Mouse (Mus musculus): ENCODE measurements around the gene Tpp1. TPM values are rescaled to one million over a fixed set of nuclear protein-coding genes. Genes with fewer than 3 reads are reported as not detected.

Tpp1 gene
- polyA plus RNA-seq, 1 experiment: 251 TPM

GRCm38 (mm10) chr7:105786506-105787284 lies 34.7 kb upstream of the Tpp1 start:
- no peak for DNase-seq
- H3K27me3 ChIP-seq (replicated peaks; ENCODE audit: control insufficient read depth, insufficient read depth, low read length): peaks cover 4% of the 10 kb centered on the region; the same call in 1 of the 2 replicates
- no peaks in the 10 kb centered on the region for H3K36me3 ChIP-seq (ENCODE audit: control insufficient read depth, insufficient read depth, low read length)
- 0 out of 2 replicates have a peak, but pooled peaks cover 4% of the 10 kb centered on the region for H3K4me1 ChIP-seq (ENCODE audit: control insufficient read depth, insufficient read depth, low read length)
- WGBS: 14% methylated on average over 20 of the region's 20 CpGs
- peak overlapping the region; percentile 83; the same call in 1 of the 2 replicates for H3K4me3 ChIP-seq (ENCODE audit: insufficient read depth, low read depth, low read length)
- no peak overlapping the region for H3K27ac ChIP-seq (ENCODE audit: insufficient read depth, low read depth, low read length)
- TF ChIP-seq CTCF (conservative IDR thresholded peaks at IDR 0.05; ENCODE audit: insufficient read depth, insufficient read length, low read depth, low read length) (no peak), POLR2A (IDR thresholded peaks at IDR 0.05; ENCODE audit: low read depth, low read length) (no peak)

- H3K27me3 ChIP-seq (replicated peaks; ENCODE audit: control insufficient read depth, insufficient read depth, low read length): peaks cover 4% of the 10 kb centered on the region; the same call in 1 of the 2 replicates
- WGBS: 16% methylated on average over 4 of the region's 4 CpGs
- TF ChIP-seq POLR2A (IDR thresholded peaks at IDR 0.05; ENCODE audit: low read depth, low read length): no peak
- no peak overlapping the region for H3K4me3 ChIP-seq (ENCODE audit: insufficient read depth, low read depth, low read length)
- H3K27ac ChIP-seq (ENCODE audit: insufficient read depth, low read depth, low read length): no peak overlapping the region
- no peak for DNase-seq
- H3K4me1 ChIP-seq (ENCODE audit: control insufficient read depth, insufficient read depth, low read length): 0 out of 2 replicates have a peak, but pooled peaks cover 4% of the 10 kb centered on the region
- no peaks in the 10 kb centered on the region for H3K36me3 ChIP-seq (ENCODE audit: control insufficient read depth, insufficient read depth, low read length)
Measured at GRCm38 (mm10) chr7:105784556-105784955, 32.5 kb upstream of the Tpp1 start.

GRCm38 (mm10) chr7:105783861-105784260 lies 31.8 kb upstream of the Tpp1 start:
- no peak for DNase-seq

GRCm38 (mm10) chr7:105778553-105779265 lies 26.7 kb upstream of the Tpp1 start:
- 34% methylated on average over 4 of the region's 4 CpGs for WGBS
- Histone ChIP-seq H3K4me1 (ENCODE audit: control insufficient read depth, insufficient read depth, low read length) (no peaks in the 10 kb centered on the region), H3K27me3 (replicated peaks; ENCODE audit: control insufficient read depth, insufficient read depth, low read length) (no peaks in the 10 kb centered on the region), H3K4me3 (ENCODE audit: insufficient read depth, low read depth, low read length) (no peak overlapping the region), H3K36me3 (ENCODE audit: control insufficient read depth, insufficient read depth, low read length) (no peaks in the 10 kb centered on the region), H3K27ac (ENCODE audit: insufficient read depth, low read depth, low read length) (peak overlapping the region; percentile 58)
- peak; percentile 51 for DNase-seq
- TF ChIP-seq POLR2A (IDR thresholded peaks at IDR 0.05; ENCODE audit: low read depth, low read length) (no peak), CTCF (conservative IDR thresholded peaks at IDR 0.05; ENCODE audit: insufficient read depth, insufficient read length, low read depth, low read length) (no peak)

More at GRCm38 (mm10) chr7:105783861-105784260, 31.8 kb upstream of the Tpp1 start:
- Histone ChIP-seq H3K36me3 (ENCODE audit: control insufficient read depth, insufficient read depth, low read length) (no peaks in the 10 kb centered on the region), H3K27ac (ENCODE audit: insufficient read depth, low read depth, low read length) (no peak overlapping the region), H3K4me1 (ENCODE audit: control insufficient read depth, insufficient read depth, low read length) (0 out of 2 replicates have a peak, but pooled peaks cover 4% of the 10 kb centered on the region), H3K4me3 (ENCODE audit: insufficient read depth, low read depth, low read length) (no peak overlapping the region), H3K27me3 (replicated peaks; ENCODE audit: control insufficient read depth, insufficient read depth, low read length) (peaks cover 4% of the 10 kb centered on the region; the same call in 1 of the 2 replicates)
- no peak for TF ChIP-seq POLR2A (IDR thresholded peaks at IDR 0.05; ENCODE audit: low read depth, low read length)
- TF ChIP-seq CTCF (conservative IDR thresholded peaks at IDR 0.05; ENCODE audit: insufficient read depth, insufficient read length, low read depth, low read length): no peak
- 47% methylated on average over 4 of the region's 4 CpGs for WGBS

- WGBS: 33% methylated on average over 13 of the region's 13 CpGs
- DNase-seq: peak; percentile 75
- peak overlapping the region; percentile 58 for H3K27ac ChIP-seq (ENCODE audit: insufficient read depth, low read depth, low read length)
- no peaks in the 10 kb centered on the region for H3K36me3 ChIP-seq (ENCODE audit: control insufficient read depth, insufficient read depth, low read length)
- H3K4me3 ChIP-seq (ENCODE audit: insufficient read depth, low read depth, low read length): no peak overlapping the region
- H3K4me1 ChIP-seq (ENCODE audit: control insufficient read depth, insufficient read depth, low read length): no peaks in the 10 kb centered on the region
- no peaks in the 10 kb centered on the region for H3K27me3 ChIP-seq (replicated peaks; ENCODE audit: control insufficient read depth, insufficient read depth, low read length)
- TF ChIP-seq CTCF (conservative IDR thresholded peaks at IDR 0.05; ENCODE audit: insufficient read depth, insufficient read length, low read depth, low read length): no peak
Measured at GRCm38 (mm10) chr7:105777797-105778552, 25.9 kb upstream of the Tpp1 start.

- Histone ChIP-seq H3K4me1 (ENCODE audit: control insufficient read depth, insufficient read depth, low read length) (no peaks in the 10 kb centered on the region), H3K27ac (ENCODE audit: insufficient read depth, low read depth, low read length) (no peak overlapping the region), H3K36me3 (ENCODE audit: control insufficient read depth, insufficient read depth, low read length) (no peaks in the 10 kb centered on the region), H3K27me3 (replicated peaks; ENCODE audit: control insufficient read depth, insufficient read depth, low read length) (no peaks in the 10 kb centered on the region), H3K4me3 (ENCODE audit: insufficient read depth, low read depth, low read length) (no peak overlapping the region)
- 80% methylated on average over 1 of the region's 1 CpGs for WGBS
- DNase-seq: no peak
- no peak for TF ChIP-seq CTCF (conservative IDR thresholded peaks at IDR 0.05; ENCODE audit: insufficient read depth, insufficient read length, low read depth, low read length)
- no peak for TF ChIP-seq POLR2A (IDR thresholded peaks at IDR 0.05; ENCODE audit: low read depth, low read length)
Measured at GRCm38 (mm10) chr7:105777316-105777715, 25.3 kb upstream of the Tpp1 start.
